Mouse (Mus musculus) adipocyte (in vitro differentiated cells): Measurements from ENCODE around the gene Gm17545.
A peak's percentile ranks its signal among the peaks of the same experiment; 100 is the strongest.
"Not testable (repeated sequence)": the region's sequence is repeated elsewhere in the genome, so short reads cannot be mapped to it uniquely, and the experiment has no call there.

Experiments
- DNase-seq: peaks from one replicate; pipeline ENCODE4 v3.0.0-alpha.2; 2016; ENCODE audit warnings: low spot score

Gene Gm17545

DNA sequence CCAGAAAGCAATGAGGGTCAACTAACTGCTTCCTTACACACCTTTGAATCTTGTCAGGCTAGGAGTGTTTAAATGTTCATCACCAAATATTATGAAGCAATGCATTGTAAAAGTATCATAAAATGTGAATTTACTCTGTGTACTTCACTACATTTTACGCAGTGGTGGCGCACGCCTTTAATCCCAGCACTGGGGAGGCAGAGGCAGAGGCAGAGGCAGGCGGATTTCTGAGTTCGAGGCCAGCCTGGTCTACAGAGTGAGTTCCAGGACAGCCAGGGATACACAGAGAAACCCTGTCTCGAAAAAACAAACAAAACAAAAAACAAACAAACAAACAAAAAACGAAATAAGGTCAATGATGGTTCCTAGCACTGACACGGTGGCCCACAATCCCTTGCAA is at the start of gene Gm17545:
Gene Gm17545, plus strand, starts transcription at position 301 of the 400 bp plus-strand sequence.
- DNase-seq = not testable (repeated sequence)

DNA sequence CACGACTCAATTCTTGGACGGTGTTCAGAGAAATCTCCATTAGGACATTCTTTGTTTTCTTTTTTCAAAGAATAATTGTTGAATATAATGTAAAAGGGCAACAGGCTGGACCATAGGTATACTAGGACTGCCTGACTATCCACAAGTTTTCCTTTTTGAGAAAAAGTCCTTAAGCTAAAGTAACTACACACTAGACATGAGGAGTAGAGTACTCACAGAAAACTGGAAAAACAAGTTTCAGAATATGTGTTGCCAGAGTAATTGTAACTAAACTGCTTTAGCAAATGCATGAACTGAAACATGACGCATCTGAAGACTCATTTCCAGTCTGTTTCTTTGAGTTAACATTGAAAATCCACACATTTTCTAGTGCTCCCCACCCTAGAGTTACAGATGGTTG is 48.7 kb upstream of the Gm17545 start:
- peak; percentile 40 for DNase-seq

DNA sequence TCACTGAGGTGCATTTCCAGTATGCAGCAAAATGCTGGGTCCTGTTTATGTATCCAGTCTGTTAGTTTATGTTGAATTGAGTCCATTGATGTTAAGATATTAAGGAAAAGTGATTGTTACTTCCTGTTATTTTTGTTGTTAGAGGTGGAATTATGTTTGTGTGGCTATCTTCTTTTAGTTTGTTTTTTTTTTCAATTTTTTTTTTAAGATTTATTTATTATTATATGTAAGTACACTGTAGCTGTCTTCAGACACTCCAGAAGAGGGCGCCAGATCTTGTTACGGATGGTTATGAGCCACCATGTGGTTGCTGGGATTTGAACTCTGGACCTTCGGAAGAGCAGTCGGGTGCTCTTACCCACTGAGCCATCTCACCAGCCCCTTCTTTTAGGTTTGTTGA is 46.5 kb upstream of the Gm17545 start:
- not testable (repeated sequence) for DNase-seq

DNA sequence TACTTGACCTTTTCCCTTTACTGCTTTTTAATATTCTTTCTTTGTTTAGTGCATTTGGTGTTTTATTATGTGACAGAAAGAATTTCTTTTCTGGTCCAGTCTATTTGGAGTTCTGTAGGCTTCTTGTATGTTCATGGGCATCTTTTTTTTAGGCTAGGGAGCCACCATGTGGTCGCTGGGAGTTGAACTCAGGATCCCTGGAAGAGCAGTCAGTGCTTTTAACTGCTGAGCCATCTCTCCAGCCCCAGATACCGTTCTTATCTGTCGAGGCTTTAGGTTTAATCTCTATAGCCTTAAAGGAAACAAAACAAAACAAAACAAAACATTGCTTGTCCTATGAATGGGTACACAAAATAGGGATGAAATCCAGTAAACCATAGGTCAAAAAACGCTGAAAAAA is 45.7 kb upstream of the Gm17545 start:
- peak; percentile 57 for DNase-seq

DNA sequence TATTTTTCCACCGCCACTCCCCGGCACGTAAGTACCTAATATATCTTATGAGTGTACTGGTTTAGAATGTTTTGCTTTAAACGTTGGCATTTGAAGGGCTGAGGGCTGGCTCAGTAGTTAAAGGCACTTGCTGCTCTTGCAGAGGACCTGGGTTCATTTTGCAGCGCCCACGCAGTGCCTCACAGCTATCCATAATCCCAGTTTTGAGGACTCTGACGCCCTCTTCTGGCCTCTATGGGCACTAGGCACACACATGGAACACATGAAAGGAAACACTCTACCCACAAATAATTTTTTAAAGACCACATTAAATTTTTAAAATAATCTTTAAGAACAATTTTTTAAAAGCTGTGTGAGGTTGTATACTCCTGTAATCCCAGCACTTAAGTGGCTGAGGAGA is 44.6 kb upstream of the Gm17545 start:
- no peak for DNase-seq

DNA sequence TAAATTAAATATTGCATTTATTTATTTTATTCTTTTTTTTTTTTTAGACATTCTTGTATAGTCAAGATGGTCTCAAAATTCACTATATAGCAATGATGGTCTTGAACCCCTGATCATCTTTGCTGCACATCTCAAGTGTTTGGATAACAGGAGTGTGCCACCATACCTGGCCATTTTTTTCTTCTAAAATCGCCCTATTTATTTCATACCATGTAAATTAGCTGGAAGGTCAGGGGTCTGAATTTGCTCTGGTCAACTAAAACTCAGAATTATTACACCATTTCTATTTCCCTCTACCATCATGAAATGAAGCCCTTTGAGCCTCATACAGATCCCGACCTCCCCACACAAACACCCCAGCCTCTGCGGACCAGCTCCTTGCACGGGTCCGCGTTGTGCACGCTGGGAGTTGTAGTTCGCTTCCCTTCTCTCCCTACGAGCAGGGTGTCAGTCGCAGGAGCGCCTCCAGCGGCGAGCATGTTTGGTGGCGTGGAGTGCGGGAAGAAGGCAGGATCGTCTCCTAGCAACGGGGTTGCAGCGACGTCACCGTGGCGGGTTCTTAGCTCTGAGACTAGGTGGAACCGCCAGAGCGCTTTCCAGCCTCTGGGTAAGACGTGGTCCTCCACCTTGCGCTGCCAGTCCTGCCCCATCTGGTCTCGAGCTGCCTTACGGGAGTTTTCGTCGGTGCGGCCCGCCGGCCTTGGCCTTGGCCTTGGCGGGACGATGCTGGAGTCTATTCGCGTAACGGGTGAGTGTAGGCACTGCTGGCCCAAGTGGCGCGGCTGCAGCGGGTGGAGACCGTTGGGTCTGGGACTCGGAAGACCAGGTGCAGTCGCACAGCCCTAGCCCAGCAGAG is 42.9 kb upstream of the Gm17545 start, which contains the start of gene 9530077C05Rik:
Gene 9530077C05Rik, plus strand, starts transcription at position 512 of the 856 bp plus-strand sequence.
- peak; percentile 90 for DNase-seq

DNA sequence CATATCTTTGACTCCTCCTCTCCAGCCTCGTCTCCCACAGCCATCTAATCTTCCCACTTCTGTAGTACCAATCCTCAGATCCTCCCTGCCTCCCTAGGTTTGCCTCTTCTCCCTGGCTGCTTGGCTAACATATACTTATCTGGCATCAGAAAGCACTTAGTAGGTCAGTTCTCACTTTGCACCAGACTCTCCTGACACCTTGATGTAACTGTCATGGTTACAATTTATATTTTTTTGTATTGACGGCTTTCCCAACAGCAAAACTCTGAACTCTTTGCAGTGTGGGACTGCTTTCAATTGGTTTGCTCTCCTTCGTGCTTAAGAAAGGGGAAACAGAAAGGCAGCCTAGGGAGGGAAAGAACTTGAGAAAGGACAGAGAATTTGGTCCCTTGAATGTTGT is 37.9 kb upstream of the Gm17545 start:
- DNase-seq = no peak

DNA sequence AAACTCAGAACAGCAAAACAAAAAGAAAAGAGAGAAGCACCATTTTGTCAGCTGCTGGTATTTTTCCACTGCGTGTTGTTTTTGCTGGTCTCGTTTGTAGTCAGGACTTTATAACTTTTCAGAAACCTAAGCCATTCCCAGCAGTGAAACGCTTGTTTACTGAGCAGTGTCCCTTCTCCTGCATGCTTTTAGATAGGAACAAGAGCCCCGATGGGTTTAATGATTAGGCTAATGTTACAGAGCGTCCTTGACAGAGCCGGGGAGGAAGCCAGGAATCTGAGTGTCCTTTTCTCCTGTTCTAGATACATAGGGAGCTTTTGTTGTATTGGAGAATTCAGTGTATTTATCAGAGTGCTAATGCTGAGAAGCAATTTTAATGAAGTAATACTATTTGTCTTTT is 36.5 kb upstream of the Gm17545 start:
- DNase-seq = no peak

DNA sequence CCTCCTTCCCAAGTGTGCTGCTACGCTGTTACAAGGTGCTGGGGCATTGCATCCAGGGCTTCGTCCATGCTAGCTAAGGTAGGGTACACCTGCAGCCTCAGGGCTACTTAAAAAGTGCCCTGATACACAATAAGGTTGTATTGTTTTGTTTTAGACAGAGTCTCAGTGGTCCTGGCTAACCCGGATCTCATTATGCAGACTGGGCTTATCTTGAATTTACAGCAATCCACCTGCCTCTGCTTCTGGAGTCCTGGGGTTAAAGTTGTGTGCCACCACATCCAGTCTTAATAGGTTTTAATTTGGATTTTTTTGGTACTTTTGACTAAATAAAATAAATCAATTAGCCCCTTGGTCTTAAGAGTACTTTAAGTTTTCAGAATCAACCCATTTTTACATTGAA is 34.2 kb upstream of the Gm17545 start:
- no peak for DNase-seq

DNA sequence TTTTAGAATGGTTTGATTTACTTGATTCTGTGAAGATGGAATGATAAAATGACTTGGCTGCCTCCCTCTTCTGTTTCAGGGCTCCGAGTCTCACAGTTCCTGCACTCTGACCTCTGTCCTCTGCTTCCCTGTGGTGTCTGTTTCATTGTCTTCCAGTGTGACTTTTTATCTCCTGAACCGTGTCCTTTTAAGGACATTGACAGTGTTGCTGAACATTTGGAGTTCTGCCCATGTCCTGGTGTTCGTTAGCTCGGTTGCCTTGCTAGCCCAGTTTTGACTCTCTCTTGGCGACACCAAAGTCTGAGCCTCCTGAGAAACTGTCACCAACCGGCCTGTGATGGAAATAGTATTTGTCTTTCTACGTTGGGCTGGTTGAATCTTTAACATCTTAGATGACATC is 33.6 kb upstream of the Gm17545 start:
- DNase-seq = no peak

DNA sequence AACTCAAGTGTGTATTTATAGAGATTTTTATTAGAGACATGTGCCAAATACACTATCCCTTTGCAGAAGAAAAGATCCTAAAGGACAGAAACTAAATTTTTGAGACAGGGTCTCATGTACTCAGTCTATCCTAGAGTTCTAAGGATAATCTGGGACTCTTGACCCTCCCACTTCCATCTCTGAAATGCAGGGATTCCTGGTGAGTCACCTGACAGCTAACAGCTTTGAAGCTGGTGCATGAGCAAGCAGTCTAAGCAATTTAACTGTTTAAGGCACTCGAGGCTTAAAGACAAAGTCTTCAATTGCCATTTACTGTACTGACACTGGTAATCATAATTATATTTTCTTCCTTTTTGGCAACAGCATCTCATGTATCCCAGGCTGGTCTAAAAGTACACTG is 31.5 kb upstream of the Gm17545 start:
- no peak for DNase-seq

DNA sequence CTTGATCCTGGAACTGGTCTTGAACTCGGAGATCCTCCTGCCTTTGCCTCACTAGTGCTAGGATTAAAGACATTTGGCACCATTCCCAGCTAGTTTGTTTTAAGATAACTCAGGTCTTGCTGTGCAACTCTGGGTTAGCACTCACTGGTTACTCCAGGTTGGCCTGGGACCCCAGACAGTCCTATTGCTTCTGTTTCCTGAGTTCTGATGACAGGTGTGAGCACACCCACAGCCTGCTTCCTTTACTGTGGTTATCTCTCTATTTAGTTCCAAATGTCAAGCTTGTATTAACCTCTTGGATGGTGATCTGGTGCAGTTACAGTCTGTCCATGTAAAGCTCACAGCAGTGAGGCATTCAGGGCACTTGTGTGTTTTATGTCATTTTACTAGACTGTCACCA is 30.6 kb upstream of the Gm17545 start:
- no peak for DNase-seq

DNA sequence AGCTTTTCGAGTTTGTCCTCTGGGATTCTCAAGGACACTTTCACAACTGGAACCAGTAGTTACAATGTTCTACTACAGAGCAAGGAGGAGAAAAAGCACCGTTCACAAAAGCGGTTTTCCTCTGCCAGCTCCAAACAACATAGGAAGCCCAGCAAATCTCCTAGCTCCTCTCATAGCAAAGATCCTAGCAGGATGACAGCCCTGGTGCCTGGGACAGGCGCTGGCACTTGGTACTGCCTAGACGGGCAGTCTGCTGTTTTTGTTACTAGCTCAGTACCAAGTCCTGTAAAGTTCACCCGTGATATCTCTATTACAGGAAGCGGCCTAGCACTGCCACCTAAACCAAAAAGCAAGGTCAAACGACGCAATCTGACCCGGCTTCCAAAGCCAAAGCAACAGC is 29.9 kb upstream of the Gm17545 start:
- DNase-seq = no peak

DNA sequence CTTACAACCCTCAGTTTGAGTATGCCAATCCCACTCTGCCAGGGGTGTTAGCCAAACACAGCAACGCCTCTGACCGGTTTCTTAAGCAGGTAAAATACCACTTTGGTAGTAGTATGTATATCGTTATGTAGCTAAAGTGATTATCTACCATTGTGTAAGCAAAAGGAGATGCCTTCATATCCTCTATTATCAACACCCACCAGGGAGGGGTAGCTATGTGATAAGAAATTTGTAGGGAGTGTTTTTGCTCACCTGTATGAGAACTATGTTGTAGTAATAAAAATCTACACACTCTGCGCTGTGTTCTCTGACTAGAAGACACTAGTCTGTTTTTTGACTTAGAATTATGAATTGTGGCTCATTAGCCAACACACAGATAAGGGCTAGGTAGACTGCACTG is 29.4 kb upstream of the Gm17545 start:
- DNase-seq = no peak

DNA sequence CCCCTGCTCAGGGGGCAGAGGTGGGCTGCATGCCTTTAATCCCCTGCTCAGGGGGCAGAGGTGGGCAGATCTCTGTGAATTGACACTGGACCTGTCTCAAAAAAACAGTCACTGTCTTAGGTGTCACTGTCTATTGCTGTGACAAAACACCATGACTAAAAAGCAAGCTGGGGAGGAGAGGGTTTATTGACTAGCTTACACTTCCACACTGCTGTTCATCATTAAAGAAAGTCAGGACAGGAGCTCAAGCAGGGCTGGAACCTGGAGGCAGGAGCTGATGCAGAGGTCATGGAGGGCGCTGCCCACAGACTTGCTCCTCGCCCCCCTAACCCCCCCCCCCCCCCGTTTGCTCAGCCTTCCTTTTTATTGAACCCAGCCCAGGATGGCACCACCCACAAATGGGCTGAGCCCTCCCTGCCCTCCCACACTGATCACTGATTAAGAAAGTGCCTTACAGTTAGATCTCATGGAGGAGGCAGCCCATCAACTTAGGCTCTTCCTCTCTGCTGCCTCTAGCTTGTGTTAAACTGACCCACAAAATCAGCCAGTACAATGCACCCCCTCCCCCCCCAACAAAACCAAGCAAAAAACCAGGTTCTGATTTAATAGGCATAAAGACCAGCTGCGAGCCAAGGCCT is 25.9 kb upstream of the Gm17545 start:
- DNase-seq = no peak

DNA sequence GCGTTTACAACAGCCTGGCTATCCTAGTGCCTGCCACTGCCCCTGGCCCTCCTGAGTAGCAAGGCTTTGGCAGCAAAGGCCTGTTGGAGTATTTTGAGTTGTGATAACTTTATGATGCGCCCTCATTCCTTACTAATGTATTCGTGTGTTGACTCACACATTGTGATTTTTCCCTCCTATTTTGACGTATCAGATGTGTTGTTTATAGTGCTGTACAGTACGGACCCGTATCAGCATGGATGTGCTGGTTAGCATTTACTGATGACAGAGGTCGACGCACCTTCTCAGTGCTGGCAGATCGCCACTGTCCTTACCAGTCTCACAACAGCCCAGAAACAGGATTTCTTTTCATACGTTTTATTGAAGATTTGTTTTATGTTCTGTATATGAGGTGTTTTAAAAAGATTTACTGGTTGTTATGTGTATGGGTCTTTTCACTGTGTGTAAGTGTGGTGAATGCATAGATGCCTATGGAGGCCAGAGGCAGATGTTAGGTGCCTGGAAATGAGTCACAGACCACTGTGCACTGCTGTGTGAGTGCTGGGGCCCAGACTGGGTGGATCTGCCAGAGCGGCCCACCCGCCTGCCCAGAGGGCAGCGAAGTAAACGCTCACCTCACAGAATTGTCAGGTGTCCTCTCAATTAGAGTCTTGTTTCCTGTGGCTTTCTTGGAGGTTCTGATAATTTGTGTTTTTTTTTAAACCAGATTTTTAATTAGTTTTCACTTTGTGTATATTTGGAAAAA is 25.3 kb upstream of the Gm17545 start:
- no peak for DNase-seq

DNA sequence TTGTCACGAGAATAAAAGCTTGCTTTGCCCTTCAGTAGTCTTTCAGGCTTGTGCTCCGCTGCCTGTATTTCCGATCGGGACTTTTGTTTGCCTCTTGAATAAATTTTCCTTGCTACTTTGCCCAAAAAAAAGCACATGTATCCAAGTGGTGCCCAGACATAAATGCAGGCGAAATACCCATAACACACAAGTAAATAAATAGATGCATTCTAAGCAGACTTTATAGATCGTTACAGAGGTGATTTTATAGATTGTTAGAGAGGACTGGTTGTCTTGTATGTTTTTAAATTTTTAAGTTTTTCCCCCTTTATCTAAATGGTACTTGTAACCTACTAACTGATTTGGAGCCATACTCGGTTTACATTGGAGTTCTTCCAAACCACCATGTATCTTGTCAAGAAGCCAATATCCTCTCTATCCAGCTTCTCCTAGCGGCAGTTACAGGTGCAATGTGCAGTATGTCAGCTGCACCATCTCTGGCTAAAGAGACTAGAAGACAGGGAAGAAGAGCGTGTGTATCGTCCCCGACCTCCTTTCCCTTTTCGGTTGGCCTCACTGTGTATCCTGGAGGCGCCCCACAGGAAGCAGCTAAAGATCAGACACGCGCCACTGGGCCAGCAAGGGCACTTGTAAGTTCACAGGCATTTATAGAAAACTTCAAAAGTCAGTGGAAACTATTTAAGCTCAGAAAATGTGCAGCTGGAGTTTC is 24.4 kb upstream of the Gm17545 start:
- peak; percentile 14 for DNase-seq

DNA sequence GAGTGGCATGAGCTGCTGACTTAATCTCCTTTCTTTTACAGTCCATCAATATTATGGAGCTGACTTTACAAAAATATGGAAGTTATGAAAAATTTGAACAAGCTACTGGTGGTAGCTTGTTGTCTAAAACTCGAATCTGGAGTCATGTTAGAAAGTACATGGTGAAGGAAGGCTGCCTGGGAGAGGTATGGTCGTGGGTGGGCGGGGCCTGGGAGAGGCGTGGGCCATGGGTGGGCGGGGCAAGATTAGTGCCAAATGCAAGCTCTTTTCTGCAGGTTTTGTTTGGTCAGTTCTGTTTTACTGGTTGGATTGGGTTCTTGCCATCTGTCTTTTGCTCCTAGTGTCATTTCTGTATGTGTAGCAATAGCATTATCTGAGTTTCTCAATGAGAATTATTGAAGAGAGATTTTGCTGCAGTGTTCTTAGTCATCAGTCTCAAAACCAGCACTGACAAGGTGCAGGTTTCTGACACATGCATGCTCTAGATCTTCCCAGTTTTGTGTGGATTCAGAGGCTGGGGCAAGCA is 23.7 kb upstream of the Gm17545 start:
- DNase-seq = peak; percentile 31

DNA sequence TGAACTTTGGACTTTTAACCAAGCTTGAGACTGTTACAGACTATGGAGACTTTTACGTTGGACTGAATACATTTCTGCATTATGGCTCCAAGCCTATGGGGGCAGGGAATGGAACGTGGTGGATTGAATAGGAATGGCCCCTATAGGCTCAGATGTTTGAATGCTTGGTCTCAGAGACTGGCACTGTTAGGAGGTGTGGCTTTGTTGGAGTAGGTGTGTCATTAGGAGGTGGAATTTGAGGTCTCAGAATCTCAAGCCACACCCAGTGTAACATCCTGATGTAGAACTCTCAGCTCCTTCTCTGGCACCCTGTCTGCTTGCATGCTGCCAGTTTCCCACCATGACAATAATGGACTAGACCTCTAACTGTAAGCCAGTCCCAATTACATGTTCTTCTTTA is 20.9 kb upstream of the Gm17545 start:
- DNase-seq = no peak

DNA sequence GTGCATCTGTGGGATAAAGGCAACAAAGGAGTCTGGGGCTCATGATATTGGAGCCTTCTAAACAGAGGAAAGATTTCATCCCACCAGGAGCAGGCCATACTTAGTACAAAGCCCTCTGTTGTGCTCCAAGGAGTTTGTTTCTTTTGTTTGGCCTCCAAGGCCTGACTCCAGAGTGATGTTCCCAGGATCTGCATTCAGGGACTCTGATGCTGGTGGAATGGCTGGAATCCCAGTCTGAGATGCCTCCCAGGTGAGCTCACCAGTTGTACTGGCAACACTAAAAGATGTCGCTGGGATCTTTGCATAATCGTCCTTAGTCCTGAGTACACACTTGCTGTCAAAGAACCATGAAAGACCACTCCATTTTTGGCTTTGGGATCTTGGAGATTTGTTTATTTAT is 20.0 kb upstream of the Gm17545 start:
- no peak for DNase-seq

DNA sequence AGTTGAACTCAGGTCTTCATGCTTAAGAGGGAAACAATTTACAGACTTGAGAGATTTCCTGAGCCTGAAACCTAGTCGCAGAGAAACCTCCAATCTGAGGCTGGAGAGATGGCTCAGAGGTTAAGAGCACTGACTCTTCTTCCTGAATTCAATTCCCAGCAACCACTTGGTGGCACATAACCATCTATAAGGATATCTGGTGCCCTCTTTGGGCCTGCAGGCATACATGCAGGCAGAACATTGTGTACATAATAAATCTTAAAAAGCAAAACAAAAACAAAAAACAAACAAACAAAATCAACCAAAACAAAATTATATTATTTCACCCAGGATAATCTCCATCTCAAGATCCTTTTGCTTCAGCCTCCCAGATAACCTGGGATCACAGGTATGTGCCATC is 15.3 kb upstream of the Gm17545 start:
- DNase-seq = no peak

DNA sequence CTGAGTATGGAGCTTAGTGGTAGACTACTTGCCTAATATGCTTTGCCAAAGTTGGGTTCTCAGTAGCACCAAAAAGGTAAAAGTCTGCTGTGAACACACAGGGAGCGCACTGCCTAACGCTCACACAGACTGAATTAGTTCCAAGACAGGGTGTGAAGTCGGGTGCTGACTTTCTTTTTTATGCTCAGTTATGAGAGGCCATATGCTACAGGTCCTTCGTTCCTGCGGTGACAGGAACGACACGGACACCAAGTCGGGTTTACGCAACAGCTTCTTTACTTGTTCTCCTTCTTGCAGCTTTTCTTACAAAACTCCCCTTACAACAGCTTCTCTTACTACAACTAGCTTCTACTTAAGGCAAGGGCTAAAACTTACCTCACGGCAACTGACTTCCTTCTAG is 10.9 kb upstream of the Gm17545 start:
- no peak for DNase-seq
